Comparison of ENCODE assay signal across 8 mouse cellular contexts in genomic region chr1:64737502-64738179, GRCm38 (mm10). TPM values are rescaled to one million over a fixed set of nuclear protein-coding genes. Genes with fewer than 3 reads are reported as not detected.
A peak's percentile ranks its signal among the peaks of the same experiment; 100 is the strongest.
DNase-seq lines count a peak whose midpoint lies in the region; ATAC-seq lines count a peak whose summit lies in the region.

Gene Fzd5 (minus strand): TSS chr1:64737751.

- WGBS in intestine, embryonic 15.5 days: under 1% methylated on average over 63 of the region's 73 CpGs
- 1% methylated on average over 59 of the region's 73 CpGs for WGBS in midbrain, embryonic 11.5 days

- H3K4me2 ChIP-seq in intestine, embryonic 15.5 days (replicated peaks): peak within 1 kb of the TSS; percentile 95
- H3K4me2 ChIP-seq in midbrain, embryonic 11.5 days: peak within 1 kb of the TSS; percentile 97

- H3K27ac ChIP-seq in intestine, embryonic 15.5 days: peak within 1 kb of the TSS; percentile 91
- no peak within 1 kb of the TSS for H3K27ac ChIP-seq in midbrain, embryonic 11.5 days (ENCODE audit: low read depth, low read length)

- peak; percentile 94 for ATAC-seq in intestine, embryonic 15.5 days
- peak; percentile 94 for ATAC-seq in midbrain, embryonic 11.5 days (ENCODE audit: low FRiP score)

- no peaks in the 10 kb centered on the region for H3K36me3 ChIP-seq in intestine, embryonic 15.5 days
- no peaks in the 10 kb centered on the region for H3K36me3 ChIP-seq in midbrain, embryonic 11.5 days (ENCODE audit: control insufficient read depth, insufficient read depth, low read length)

- 0 out of 2 replicates have a peak, but pooled peaks cover 3% of the 10 kb centered on the region for H3K27me3 ChIP-seq in intestine, embryonic 15.5 days (replicated peaks)
- H3K27me3 ChIP-seq in midbrain, embryonic 11.5 days (ENCODE audit: control insufficient read depth, insufficient read depth, low read length): peaks cover 38% of the 10 kb centered on the region

- intact Hi-C loops in left cerebral cortex, postnatal 4 days (cut with DNase I): loop anchor here (5.0 to 10.0 kb wide), 2 partner anchors 180 to 247 kb away; no protein-coding TSS in a partner anchor

- no peaks in the 10 kb centered on the region for H3K9me3 ChIP-seq in intestine, embryonic 15.5 days
- no peaks in the 10 kb centered on the region for H3K9me3 ChIP-seq in midbrain, embryonic 11.5 days (ENCODE audit: control insufficient read depth, low read length)

- H3K9ac ChIP-seq in intestine, embryonic 15.5 days: peak within 1 kb of the TSS; percentile 86
- H3K9ac ChIP-seq in midbrain, embryonic 11.5 days (ENCODE audit: low read length): peak within 1 kb of the TSS; percentile 55

- peak within 1 kb of the TSS; percentile 78 for H3K4me3 ChIP-seq in intestine, embryonic 15.5 days (replicated peaks)
- peak within 1 kb of the TSS; percentile 58 for H3K4me3 ChIP-seq in midbrain, embryonic 11.5 days (ENCODE audit: low read depth, low read length)

- H3K4me1 ChIP-seq in intestine, embryonic 15.5 days (replicated peaks): peaks cover 28% of the 10 kb centered on the region
- peaks cover 28% of the 10 kb centered on the region for H3K4me1 ChIP-seq in midbrain, embryonic 11.5 days (ENCODE audit: control insufficient read depth, insufficient read depth, low read length)

- DNase-seq in adrenal gland, postnatal 10 days: peak; percentile 98
- DNase-seq in embryo, embryonic 11.5 days (ENCODE audit: low read depth, low spot score): peak; percentile 89
- DNase-seq in gastrocnemius, postnatal 4 days (ENCODE audit: low spot score in 2 of 2): peak; percentile 91 to 95
- DNase-seq in left cerebral cortex, postnatal 4 days: peak; percentile 89
- peak; percentile 98 for DNase-seq in midbrain, embryonic 11.5 days (ENCODE audit: low spot score, missing footprints)
- DNase-seq in right cerebral cortex, postnatal 4 days: peak; percentile 69
- peak; percentile 99 for DNase-seq in yolk sac, embryonic 10.5 days (ENCODE audit: low spot score)

RNA-seq across cellular contexts. Expression of gene Fzd5, which starts in this region (rescaled TPM):
- 10 to 100 TPM; 12.1 to 13.7 TPM for total RNA-seq in adrenal gland, postnatal 10 days (2021)
- 1 to 10 TPM; 4.2 to 5.0 TPM for total RNA-seq in gastrocnemius, postnatal 4 days (2021)
- polyA plus RNA-seq in intestine, embryonic 15.5 days (2015; fragmentation: Nextera tagmentation; extraction: Ambion mirVana): 7.1 and 8.0 TPM in 2 replicates
- total RNA-seq in left cerebral cortex, postnatal 4 days (2021): 1 to 10 TPM; 1.0 to 1.1 TPM
- polyA plus RNA-seq in midbrain, embryonic 11.5 days (2014; fragmentation: Nextera tagmentation; extraction: Ambion mirVana): 0.18 and 0.52 TPM in 2 replicates

Comparison
In these comparisons a context has a peak if more than half of its experiments do, and no peak if none do; other contexts are left out.
1. Peak in DNase-seq, ATAC-seq, H3K4me3 ChIP-seq, H3K9ac ChIP-seq and H3K4me2 ChIP-seq in midbrain, embryonic 11.5 days; RNA of the gene not detected or under 1 TPM.